Mouse (Mus musculus) forebrain, embryonic 16.5 days (tissue): ENCODE results near the gene Thrap3. TPM values are rescaled to one million over a fixed set of nuclear protein-coding genes. Genes with fewer than 3 reads are reported as not detected.

Source experiments
- polyA plus RNA-seq: library from polyadenylated mRNA; unstranded; fragments of >200 nt; fragmentation: Nextera tagmentation; extraction: Ambion mirVana; gene quantifications from 2 replicates; pipeline ENCODE4 v1.2.1, GENCODE M21; 2015

Thrap3 gene
- polyA plus RNA-seq, 1 experiment from 2014 or later = 172 TPM

Other genes with a start within 250 kb of the Thrap3 start
- gene Csf3r, start 178.2 kb downstream of the Thrap3 start, polyA plus RNA-seq = 0.53 and 0.70 TPM in 2 replicates
- 103 and 115 TPM in 2 replicates for gene Mrps15, start 155.8 kb downstream of the Thrap3 start, polyA plus RNA-seq
- gene Oscp1, start 144.2 kb downstream of the Thrap3 start, polyA plus RNA-seq = 30.4 and 33.4 TPM in 2 replicates
- 60.2 and 60.6 TPM in 2 replicates for gene Lsm10, start 106.1 kb downstream of the Thrap3 start, polyA plus RNA-seq
- 33.5 and 34.7 TPM in 2 replicates for gene Stk40, start 98.8 kb downstream of the Thrap3 start, polyA plus RNA-seq
- gene Eva1b, start 55.0 kb downstream of the Thrap3 start, polyA plus RNA-seq = 10.1 and 10.2 TPM in 2 replicates
- 0.87 and 1.2 TPM in 2 replicates for gene Sh3d21, start 39.3 kb downstream of the Thrap3 start, polyA plus RNA-seq
- gene Map7d1, start 53.6 kb upstream of the Thrap3 start, polyA plus RNA-seq = 64.7 and 68.7 TPM in 2 replicates
- gene Trappc3, start 59.6 kb upstream of the Thrap3 start, polyA plus RNA-seq = 179 and 192 TPM in 2 replicates
- gene Col8a2, start 84.0 kb upstream of the Thrap3 start, polyA plus RNA-seq = 2.1 and 3.6 TPM in 2 replicates
- 81.7 and 88.1 TPM in 2 replicates for gene Adprhl2, start 118.9 kb upstream of the Thrap3 start, polyA plus RNA-seq
- gene Tekt2, start 122.9 kb upstream of the Thrap3 start, polyA plus RNA-seq = 15.1 and 15.3 TPM in 2 replicates
- 16.1 and 18.7 TPM in 2 replicates for gene Ago3, start 226.8 kb upstream of the Thrap3 start, polyA plus RNA-seq